Mouse (Mus musculus) hindbrain, embryonic 10.5 days (tissue): ENCODE measurements around the gene Adcy5. TPM values are rescaled to one million over a fixed set of nuclear protein-coding genes. Genes with fewer than 3 reads are reported as not detected.

Source experiments
- DNase-seq: peaks from one replicate; pipeline ENCODE4 v3.0.0-alpha.2; 2017; ENCODE audit warnings: low spot score
- H3K27ac ChIP-seq: fragments of 300-500 bp; sonication (generic); 2 replicates; pipeline ENCODE4 v1.5.1; 2016; ENCODE audit warnings: mild to moderate bottlenecking, moderate library complexity
- H3K27me3 ChIP-seq: fragments of 300-500 bp; sonication (generic); 2 replicates; pipeline ENCODE4 v1.6.1; 2016; ENCODE audit warnings: mild to moderate bottlenecking; ENCODE audit not compliant: poor library complexity, insufficient read depth, severe bottlenecking
- H3K36me3 ChIP-seq: fragments of 300-500 bp; sonication (generic); 2 replicates; pipeline ENCODE4 v1.6.1; 2016; ENCODE audit warnings: mild to moderate bottlenecking, moderate library complexity
- H3K4me1 ChIP-seq: fragments of 300-500 bp; sonication (generic); replicated peaks from 2 replicates; pipeline ENCODE4 v1.6.1; 2016; ENCODE audit warnings: mild to moderate bottlenecking
- H3K4me3 ChIP-seq: fragments of 300-500 bp; sonication (generic); 2 replicates; pipeline ENCODE4 v1.5.1; 2016; ENCODE audit warnings: mild to moderate bottlenecking, moderate library complexity
- H3K9me3 ChIP-seq: fragments of 300-500 bp; sonication (generic); 2 replicates; pipeline ENCODE4 v1.6.1; 2016; ENCODE audit warnings: mild to moderate bottlenecking, moderate library complexity
- WGBS: fragments of 180-500 bp; shearing (Covaris S2); methylation state at CpG from one replicate; pipeline ENCODE4 v1.1.7; 2016; 5-methylcytosine and 5-hydroxymethylcytosine counted together
- polyA plus RNA-seq: library from polyadenylated mRNA; unstranded; fragments of >200 nt; fragmentation: Nextera tagmentation; extraction: Ambion mirVana; gene quantifications from 2 replicates; pipeline ENCODE4 v1.2.1, GENCODE M21; 2016

Gene Adcy5
- polyA plus RNA-seq, 1 experiment from 2014 or later: 1.9 TPM

DNA sequence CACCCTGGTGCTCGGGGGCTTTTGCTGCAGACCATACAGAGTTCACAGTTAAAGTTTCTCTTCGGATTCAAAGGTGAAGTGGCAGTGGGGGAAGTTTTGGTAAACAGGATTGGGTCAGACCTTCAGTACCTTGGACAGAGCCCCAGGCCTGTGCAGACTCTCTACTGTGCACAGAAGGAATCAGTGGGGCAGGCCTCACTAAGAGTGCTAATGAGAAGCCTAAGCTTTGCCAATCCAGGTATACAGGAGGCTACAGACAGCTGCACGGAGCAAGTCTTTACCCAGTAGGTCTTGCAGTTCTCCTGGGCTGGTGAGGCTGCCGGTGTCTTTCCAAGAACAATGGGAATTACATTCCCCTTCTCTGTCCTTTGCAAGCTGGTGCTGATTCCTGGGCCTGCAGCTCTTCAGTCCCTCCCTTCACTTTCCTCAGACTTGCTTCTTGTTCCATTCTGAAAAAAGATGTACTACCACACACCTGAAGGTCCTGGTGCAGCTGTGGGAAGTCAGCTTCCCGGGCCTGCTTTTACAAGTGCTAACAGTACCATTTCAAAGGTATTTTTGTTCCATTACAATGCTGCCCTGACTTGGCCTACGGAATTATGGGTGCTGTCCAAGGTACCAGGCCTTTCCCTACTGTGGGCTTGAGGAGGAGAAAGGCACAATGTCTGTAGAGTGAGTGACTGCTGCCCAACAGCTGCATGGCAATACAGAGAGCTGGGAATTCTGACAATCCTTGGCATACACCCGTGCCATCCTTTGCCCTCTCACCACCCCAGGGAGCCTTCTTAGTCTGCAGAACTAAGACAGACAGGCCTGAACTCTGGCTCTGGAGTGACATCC lies 148.0 kb downstream of the Adcy5 start:
- Histone ChIP-seq H3K4me1 (no peaks in the 10 kb centered on the region), H3K27me3 (no peaks in the 10 kb centered on the region), H3K4me3 (no peak overlapping the region), H3K9me3 (no peaks in the 10 kb centered on the region), H3K36me3 (peaks cover 38% of the 10 kb centered on the region), H3K27ac (no peak overlapping the region)
- whole genome bisulfite sequencing: 56% methylated on average over 7 of the region's 7 CpGs
- peak; percentile 40 for DNase-seq

DNA sequence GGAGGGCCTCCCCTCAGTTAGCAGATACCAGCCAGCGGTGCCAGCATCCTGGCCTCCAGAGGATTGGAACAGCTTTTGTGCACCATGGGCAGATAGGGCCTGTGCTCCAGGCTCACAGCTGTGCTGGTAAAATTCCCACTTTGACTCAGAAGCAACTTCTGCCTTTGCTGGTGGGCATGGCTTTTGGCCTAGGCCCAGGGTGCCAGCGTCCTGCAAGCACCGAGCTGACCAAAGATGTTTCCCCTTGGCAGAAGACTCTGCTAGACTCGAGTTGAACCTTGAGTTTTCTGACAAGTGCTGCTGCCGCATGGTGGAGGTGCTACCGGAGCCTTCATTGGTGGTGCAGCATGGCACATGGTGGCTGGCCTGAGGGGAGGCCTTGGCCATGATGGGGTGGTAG lies 149.0 kb downstream of the Adcy5 start:
- DNase-seq: no peak

DNA sequence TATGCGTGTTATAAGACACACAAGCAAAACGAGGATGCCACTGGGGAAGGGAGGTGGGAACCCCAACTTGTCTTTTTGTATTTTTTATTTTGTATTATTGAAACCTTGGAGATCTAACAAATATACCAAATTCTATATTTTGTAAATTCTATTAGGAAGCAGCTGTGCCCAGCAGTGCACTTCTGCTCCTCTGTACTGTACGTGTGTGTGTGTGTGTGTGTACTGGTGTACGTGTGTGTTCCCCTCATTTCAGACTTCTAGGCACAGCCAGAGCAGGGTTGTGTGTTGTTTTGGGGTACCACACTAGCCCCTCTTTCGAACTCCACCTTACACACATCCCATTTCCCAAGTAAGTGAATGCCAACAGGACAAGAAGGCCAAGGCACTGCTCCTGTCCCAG lies 149.7 kb downstream of the Adcy5 start:
- peaks cover 26% of the 10 kb centered on the region for H3K36me3 ChIP-seq
- no peaks in the 10 kb centered on the region for H3K4me1 ChIP-seq
- no peak overlapping the region for H3K4me3 ChIP-seq
- no peak for DNase-seq
- no peak overlapping the region for H3K27ac ChIP-seq
- H3K27me3 ChIP-seq: no peaks in the 10 kb centered on the region
- no peaks in the 10 kb centered on the region for H3K9me3 ChIP-seq
- 89% methylated on average over 5 of the region's 5 CpGs for WGBS

More for the DNA sequence above, 149.0 kb downstream of the Adcy5 start:
- Histone ChIP-seq H3K27ac (no peak overlapping the region), H3K4me1 (no peaks in the 10 kb centered on the region), H3K36me3 (peaks cover 30% of the 10 kb centered on the region), H3K27me3 (no peaks in the 10 kb centered on the region), H3K9me3 (no peaks in the 10 kb centered on the region), H3K4me3 (no peak overlapping the region)
- 89% methylated on average over 6 of the region's 6 CpGs for WGBS

DNA sequence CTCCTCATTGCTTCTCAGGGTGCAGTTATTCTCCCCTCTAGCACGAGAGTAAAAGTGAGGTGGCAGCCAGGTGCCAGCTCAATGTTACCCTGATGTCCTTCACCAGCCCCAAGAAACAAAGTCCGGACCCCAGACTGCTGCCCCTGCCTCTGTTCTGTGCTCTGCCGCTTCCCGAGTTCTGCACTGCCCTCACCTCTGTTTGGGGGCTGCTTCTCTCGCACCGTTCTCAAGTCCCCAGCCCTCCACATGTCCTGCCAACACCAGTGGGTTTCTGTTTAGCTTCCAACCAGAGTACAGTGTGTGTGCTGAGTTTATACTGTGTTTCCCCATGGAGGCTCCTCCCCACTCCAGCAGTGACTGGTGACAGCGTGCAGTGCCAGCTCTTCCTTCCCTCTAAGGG lies 150.5 kb downstream of the Adcy5 start:
- no peaks in the 10 kb centered on the region for H3K9me3 ChIP-seq
- H3K4me1 ChIP-seq: no peaks in the 10 kb centered on the region
- H3K36me3 ChIP-seq: peaks cover 18% of the 10 kb centered on the region
- no peak for DNase-seq
- H3K27ac ChIP-seq: no peak overlapping the region
- WGBS: 85% methylated on average over 7 of the region's 7 CpGs
- H3K4me3 ChIP-seq: no peak overlapping the region
- no peaks in the 10 kb centered on the region for H3K27me3 ChIP-seq

DNA sequence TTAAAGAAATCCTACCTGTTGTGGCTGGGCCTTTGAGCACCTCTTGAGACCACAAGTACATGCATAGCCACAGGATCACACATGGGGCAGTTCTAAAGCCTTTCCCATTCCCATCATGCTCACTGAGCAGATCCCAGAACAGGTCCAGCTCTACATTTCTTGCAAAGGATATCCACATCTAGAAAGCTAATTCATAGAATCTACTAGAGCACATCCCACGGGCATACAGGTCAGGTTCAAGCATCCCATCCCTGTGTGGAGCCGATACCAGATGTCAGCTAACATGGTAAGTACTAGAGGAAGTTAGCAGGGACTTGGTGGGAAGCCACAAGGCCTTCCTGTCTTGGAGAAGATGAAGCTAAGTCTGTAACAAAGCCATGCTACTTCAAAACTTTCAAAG lies 152.0 kb downstream of the Adcy5 start:
- no peaks in the 10 kb centered on the region for H3K27me3 ChIP-seq
- no peak overlapping the region for H3K4me3 ChIP-seq
- no peaks in the 10 kb centered on the region for H3K9me3 ChIP-seq
- peaks cover 18% of the 10 kb centered on the region for H3K36me3 ChIP-seq
- WGBS: 92% methylated on average over 2 of the region's 2 CpGs
- H3K4me1 ChIP-seq: peaks cover 11% of the 10 kb centered on the region
- no peak for DNase-seq
- no peak overlapping the region for H3K27ac ChIP-seq

DNA sequence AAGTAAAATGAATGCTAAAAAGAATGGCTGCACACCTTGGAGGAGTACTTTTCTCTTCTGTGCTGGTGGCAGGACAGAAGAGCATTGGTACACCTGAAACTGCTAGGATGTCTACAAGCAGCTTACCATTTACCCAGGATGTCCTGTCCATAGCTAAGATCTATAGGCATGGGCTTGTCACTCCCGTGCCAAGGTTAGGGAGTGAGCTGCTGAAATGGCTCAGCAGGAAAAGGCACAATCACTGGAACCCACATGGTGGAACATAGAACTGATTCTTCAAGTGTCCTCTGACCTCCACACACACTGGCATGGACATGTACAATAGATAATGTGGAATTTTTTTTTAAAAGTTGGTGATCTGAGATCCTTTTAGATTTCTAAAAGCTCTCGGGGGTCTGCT lies 152.7 kb downstream of the Adcy5 start:
- no peak for DNase-seq
- H3K4me3 ChIP-seq: no peak overlapping the region
- no peak overlapping the region for H3K27ac ChIP-seq
- H3K9me3 ChIP-seq: no peaks in the 10 kb centered on the region
- no peaks in the 10 kb centered on the region for H3K27me3 ChIP-seq
- peaks cover 18% of the 10 kb centered on the region for H3K4me1 ChIP-seq
- WGBS: 88% methylated on average over 2 of the region's 2 CpGs
- peaks cover 17% of the 10 kb centered on the region for H3K36me3 ChIP-seq

DNA sequence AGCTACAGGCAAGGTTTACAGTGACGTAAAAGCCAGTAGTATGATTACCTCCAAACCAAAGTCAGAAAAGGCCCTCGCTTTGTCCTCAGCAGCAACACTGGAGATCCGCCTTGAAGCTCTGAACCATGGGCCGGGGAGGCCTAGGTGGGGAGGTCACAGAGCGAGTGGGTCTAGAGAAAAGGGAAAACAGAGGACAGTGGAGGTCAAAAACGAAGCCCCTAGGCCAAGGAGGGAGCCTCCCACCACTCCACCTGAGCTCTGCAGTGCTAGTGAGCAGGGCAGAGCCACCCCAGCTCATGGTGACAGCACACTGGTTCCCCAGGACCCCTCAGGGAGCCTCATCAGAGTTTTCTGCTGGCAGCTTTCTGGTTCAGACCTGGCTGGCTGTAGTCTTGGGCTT lies 153.3 kb downstream of the Adcy5 start:
- Histone ChIP-seq H3K9me3 (no peaks in the 10 kb centered on the region), H3K27ac (no peak overlapping the region), H3K36me3 (peaks cover 11% of the 10 kb centered on the region), H3K27me3 (no peaks in the 10 kb centered on the region), H3K4me3 (no peak overlapping the region), H3K4me1 (peaks cover 21% of the 10 kb centered on the region)
- no peak for DNase-seq
- 90% methylated on average over 6 of the region's 6 CpGs for WGBS

DNA sequence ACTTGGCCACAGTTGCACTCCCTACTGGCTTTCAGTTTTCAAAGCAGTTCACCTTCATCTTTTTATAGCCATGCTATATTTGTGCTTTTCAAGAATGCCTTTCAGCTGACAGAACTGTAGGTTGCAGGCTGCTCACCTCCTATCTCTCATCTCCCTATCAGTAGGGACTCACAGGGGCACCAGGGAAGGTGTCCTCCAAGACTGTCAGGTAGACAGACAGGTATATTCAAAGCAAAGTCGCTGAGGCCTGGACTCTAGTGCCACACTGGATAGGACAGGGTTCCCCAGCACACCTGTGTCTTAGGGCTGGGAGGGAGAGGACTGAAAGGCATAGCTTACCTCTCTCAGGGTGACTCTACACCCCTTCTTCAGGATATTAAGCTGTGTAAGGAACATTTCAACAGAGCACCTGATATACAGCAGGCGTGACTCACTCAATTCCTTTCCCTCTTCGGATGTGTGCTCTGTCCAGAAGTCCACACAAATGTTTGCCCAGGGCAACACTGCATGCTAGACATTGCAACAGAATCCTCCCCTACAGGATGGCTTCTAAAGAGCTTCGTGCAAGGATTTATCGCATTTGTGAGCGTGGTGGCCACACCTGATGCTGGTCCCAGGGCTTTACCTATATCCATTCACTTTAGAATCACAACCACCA lies 153.9 kb downstream of the Adcy5 start:
- DNase-seq: no peak
- 87% methylated on average over 6 of the region's 6 CpGs for WGBS

DNA sequence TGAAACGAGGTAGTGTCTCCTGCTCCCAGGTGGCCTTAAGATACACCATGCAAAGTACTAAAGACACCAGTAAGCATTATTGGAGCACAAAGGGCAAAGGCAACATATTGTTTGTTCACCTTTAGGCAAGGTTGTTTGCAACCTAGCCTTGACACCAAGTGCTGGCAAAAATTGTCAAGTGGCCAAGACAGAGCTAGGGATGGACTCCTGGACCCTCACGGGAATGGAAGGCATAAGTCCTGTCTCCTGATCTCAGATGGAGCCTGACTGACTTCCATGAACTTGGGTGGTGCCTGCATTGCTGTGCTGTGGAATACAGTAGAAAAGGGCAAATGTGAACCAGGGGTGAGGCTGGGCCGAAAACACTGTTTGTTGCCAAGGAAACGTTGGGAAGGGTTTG lies 155.0 kb downstream of the Adcy5 start:
- no peak overlapping the region for H3K4me3 ChIP-seq
- peaks cover 8% of the 10 kb centered on the region for H3K36me3 ChIP-seq
- DNase-seq: no peak
- H3K4me1 ChIP-seq: peaks cover 21% of the 10 kb centered on the region
- 87% methylated on average over 4 of the region's 4 CpGs for WGBS
- H3K27me3 ChIP-seq: no peaks in the 10 kb centered on the region
- no peak overlapping the region for H3K27ac ChIP-seq
- no peaks in the 10 kb centered on the region for H3K9me3 ChIP-seq

More for the DNA sequence above, 153.9 kb downstream of the Adcy5 start:
- Histone ChIP-seq H3K9me3 (no peaks in the 10 kb centered on the region), H3K4me3 (no peak overlapping the region), H3K4me1 (peaks cover 21% of the 10 kb centered on the region), H3K36me3 (peaks cover 9% of the 10 kb centered on the region), H3K27me3 (no peaks in the 10 kb centered on the region), H3K27ac (no peak overlapping the region)

DNA sequence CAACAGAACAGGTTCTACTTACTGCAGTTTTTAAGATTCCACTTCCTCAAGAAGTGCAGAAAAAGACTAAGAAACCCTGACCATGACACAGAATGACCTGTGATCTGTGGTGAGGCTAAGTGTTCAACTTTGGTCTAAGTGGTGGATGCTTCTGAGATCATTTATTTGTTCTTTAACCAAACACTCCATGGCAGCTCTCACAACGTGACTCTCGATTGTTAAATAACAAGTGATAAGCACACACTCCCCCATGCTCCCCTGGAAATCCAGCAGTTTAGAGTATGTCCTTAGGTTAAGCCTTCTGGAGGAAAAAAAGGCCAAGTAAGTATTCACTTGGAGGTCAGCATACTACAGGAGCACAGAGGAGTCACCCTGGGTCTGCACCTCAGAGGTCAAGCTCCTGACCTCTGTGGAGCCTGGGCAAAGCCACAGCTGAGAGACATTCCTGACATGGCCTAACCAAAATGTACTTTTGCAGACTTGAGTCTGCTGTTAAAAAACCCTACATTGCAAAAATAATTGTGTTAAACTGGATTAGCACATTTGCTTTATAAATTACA lies 156.0 kb downstream of the Adcy5 start:
- WGBS: 49% methylated on average over 2 of the region's 2 CpGs
- Histone ChIP-seq H3K4me1 (peaks cover 21% of the 10 kb centered on the region), H3K27me3 (no peaks in the 10 kb centered on the region), H3K9me3 (no peaks in the 10 kb centered on the region), H3K27ac (no peak overlapping the region), H3K4me3 (no peak overlapping the region), H3K36me3 (peaks cover 8% of the 10 kb centered on the region)
- no peak for DNase-seq

DNA sequence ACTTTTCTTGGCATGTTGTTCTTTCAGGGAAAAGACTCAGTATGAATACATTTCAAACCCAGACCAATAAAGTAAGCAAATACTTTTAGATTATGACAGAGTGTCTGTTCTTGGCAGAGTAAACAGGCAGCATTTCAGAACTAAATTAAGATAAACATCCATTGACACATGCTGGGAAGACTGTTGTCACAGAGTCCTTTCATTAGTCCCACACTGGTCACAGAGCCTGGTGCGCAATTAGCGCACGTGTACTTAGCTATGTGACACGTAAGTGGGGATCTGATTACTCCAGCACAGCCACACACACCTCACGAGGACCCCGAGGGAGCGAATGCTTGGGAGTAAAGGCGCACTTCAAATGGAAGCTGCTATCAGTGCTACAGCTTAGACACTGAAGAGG lies 156.9 kb downstream of the Adcy5 start:
- Histone ChIP-seq H3K4me3 (no peak overlapping the region), H3K36me3 (peaks cover 8% of the 10 kb centered on the region), H3K27ac (no peak overlapping the region), H3K27me3 (no peaks in the 10 kb centered on the region), H3K9me3 (no peaks in the 10 kb centered on the region), H3K4me1 (peaks cover 21% of the 10 kb centered on the region)
- no peak for DNase-seq
- WGBS: 59% methylated on average over 8 of the region's 8 CpGs

DNA sequence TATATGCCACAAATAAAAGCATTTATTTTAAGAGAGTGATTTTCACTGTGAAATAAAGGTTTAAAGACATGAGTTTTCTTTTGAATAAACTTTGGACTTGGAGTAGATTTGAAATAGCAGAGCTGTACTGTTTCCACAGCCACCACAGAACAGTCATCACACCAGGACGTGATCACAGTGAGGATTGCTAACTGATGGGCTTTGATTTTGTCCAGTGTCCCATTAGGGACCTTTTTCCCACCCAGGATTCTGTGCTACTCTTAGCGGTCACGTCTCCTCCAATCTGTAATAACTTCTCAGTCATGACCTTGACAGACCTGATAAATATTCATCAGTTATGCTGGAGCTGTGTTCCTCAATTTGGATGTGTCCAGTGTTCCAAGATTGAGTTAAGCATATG lies 160.8 kb downstream of the Adcy5 start:
- Histone ChIP-seq H3K9me3 (no peaks in the 10 kb centered on the region), H3K27ac (no peak overlapping the region), H3K27me3 (no peaks in the 10 kb centered on the region), H3K4me3 (no peak overlapping the region), H3K36me3 (peaks cover 8% of the 10 kb centered on the region), H3K4me1 (peaks cover 21% of the 10 kb centered on the region)
- 74% methylated on average over 3 of the region's 3 CpGs for WGBS
- no peak for DNase-seq

DNA sequence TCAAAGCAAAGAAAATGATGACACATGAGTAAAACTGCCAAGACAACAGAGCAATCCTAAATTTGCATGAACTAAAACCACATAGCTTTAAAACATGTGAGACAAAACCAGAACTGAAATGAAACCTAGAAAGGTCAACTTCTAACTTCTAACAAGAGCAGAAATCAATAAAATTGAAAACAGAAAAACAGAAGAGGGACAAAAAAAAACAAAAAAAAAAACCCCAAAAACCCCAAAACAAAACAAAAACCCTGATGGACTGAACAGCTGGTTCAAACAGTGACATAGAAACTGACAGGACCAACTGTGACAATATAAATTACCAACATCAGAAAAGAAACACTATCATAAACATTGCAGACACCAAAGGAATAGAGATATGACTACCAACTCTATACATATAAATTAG lies 162.2 kb downstream of the Adcy5 start:
- no peak overlapping the region for H3K27ac ChIP-seq
- DNase-seq: no peak
- H3K27me3 ChIP-seq: no peaks in the 10 kb centered on the region
- H3K4me3 ChIP-seq: no peak overlapping the region
- no peaks in the 10 kb centered on the region for H3K9me3 ChIP-seq
- H3K4me1 ChIP-seq: peaks cover 7% of the 10 kb centered on the region
- H3K36me3 ChIP-seq: peaks cover 8% of the 10 kb centered on the region
